Mouse (Mus musculus): ENCODE results near the gene 1810013L24Rik. TPM values are rescaled to one million over a fixed set of nuclear protein-coding genes. Genes with fewer than 3 reads are reported as not detected.

Gene 1810013L24Rik
- polyA plus RNA-seq, 1 experiment, result 46.6 TPM

- no peaks in the 10 kb centered on the region; the same call in 1 of the 2 replicates for H3K36me3 ChIP-seq (ENCODE audit: control insufficient read depth, insufficient read depth, low read length)
- TF ChIP-seq CTCF (IDR thresholded peaks at IDR 0.05; ENCODE audit: control insufficient read depth, insufficient read depth, insufficient replicate concordance, low read depth, low read length) (no peak), POLR2A (IDR thresholded peaks at IDR 0.05; ENCODE audit: control insufficient read depth, low read depth, low read length) (no peak)
Measured at GRCm38 (mm10) chr16:8837595-8837994, 7.7 kb downstream of the 1810013L24Rik start.

GRCm38 (mm10) chr16:8838921-8839320 lies 9.0 kb downstream of the 1810013L24Rik start:
- Histone ChIP-seq H3K27ac (ENCODE audit: control insufficient read depth, insufficient read depth, low read depth, low read length) (no peak overlapping the region), H3K27me3 (ENCODE audit: control insufficient read depth, insufficient read depth, low read length) (no peaks in the 10 kb centered on the region), H3K4me3 (ENCODE audit: control insufficient read depth, low read depth, low read length) (no peak overlapping the region), H3K4me1 (ENCODE audit: control insufficient read depth, insufficient read depth, low read length) (no peaks in the 10 kb centered on the region), H3K36me3 (ENCODE audit: control insufficient read depth, insufficient read depth, low read length) (peaks cover 1% of the 10 kb centered on the region)
- TF ChIP-seq POLR2A (IDR thresholded peaks at IDR 0.05; ENCODE audit: control insufficient read depth, low read depth, low read length), result no peak
- TF ChIP-seq CTCF (IDR thresholded peaks at IDR 0.05; ENCODE audit: control insufficient read depth, insufficient read depth, insufficient replicate concordance, low read depth, low read length), result no peak

More at GRCm38 (mm10) chr16:8837595-8837994, 7.7 kb downstream of the 1810013L24Rik start:
- Histone ChIP-seq H3K27me3 (ENCODE audit: control insufficient read depth, insufficient read depth, low read length) (no peaks in the 10 kb centered on the region), H3K4me3 (ENCODE audit: control insufficient read depth, low read depth, low read length) (no peak overlapping the region), H3K4me1 (ENCODE audit: control insufficient read depth, insufficient read depth, low read length) (no peaks in the 10 kb centered on the region; the same call in 1 of the 2 replicates), H3K27ac (ENCODE audit: control insufficient read depth, insufficient read depth, low read depth, low read length) (no peak overlapping the region)

GRCm38 (mm10) chr16:8840557-8840956 lies 10.7 kb downstream of the 1810013L24Rik start:
- no peak overlapping the region for H3K4me3 ChIP-seq (ENCODE audit: control insufficient read depth, low read depth, low read length)
- H3K27me3 ChIP-seq (ENCODE audit: control insufficient read depth, insufficient read depth, low read length), result no peaks in the 10 kb centered on the region
- TF ChIP-seq POLR2A (IDR thresholded peaks at IDR 0.05; ENCODE audit: control insufficient read depth, low read depth, low read length), result no peak
- no peak for TF ChIP-seq CTCF (IDR thresholded peaks at IDR 0.05; ENCODE audit: control insufficient read depth, insufficient read depth, insufficient replicate concordance, low read depth, low read length)
- no peaks in the 10 kb centered on the region for H3K4me1 ChIP-seq (ENCODE audit: control insufficient read depth, insufficient read depth, low read length)
- peaks cover 1% of the 10 kb centered on the region for H3K36me3 ChIP-seq (ENCODE audit: control insufficient read depth, insufficient read depth, low read length)
- H3K27ac ChIP-seq (ENCODE audit: control insufficient read depth, insufficient read depth, low read depth, low read length), result no peak overlapping the region

- Histone ChIP-seq H3K4me3 (ENCODE audit: control insufficient read depth, low read depth, low read length) (no peak overlapping the region), H3K27me3 (ENCODE audit: control insufficient read depth, insufficient read depth, low read length) (no peaks in the 10 kb centered on the region), H3K27ac (ENCODE audit: control insufficient read depth, insufficient read depth, low read depth, low read length) (no peak overlapping the region), H3K4me1 (ENCODE audit: control insufficient read depth, insufficient read depth, low read length) (no peaks in the 10 kb centered on the region; the same call in 1 of the 2 replicates), H3K36me3 (ENCODE audit: control insufficient read depth, insufficient read depth, low read length) (peaks cover 4% of the 10 kb centered on the region)
- TF ChIP-seq CTCF (IDR thresholded peaks at IDR 0.05; ENCODE audit: control insufficient read depth, insufficient read depth, insufficient replicate concordance, low read depth, low read length), result no peak
- no peak for TF ChIP-seq POLR2A (IDR thresholded peaks at IDR 0.05; ENCODE audit: control insufficient read depth, low read depth, low read length)
Measured at GRCm38 (mm10) chr16:8842962-8843361, 13.1 kb downstream of the 1810013L24Rik start.

GRCm38 (mm10) chr16:8843580-8844175 lies 13.8 kb downstream of the 1810013L24Rik start:
- no peaks in the 10 kb centered on the region for H3K27me3 ChIP-seq (ENCODE audit: control insufficient read depth, insufficient read depth, low read length)
- TF ChIP-seq CTCF (IDR thresholded peaks at IDR 0.05; ENCODE audit: control insufficient read depth, insufficient read depth, insufficient replicate concordance, low read depth, low read length), result no peak
- TF ChIP-seq POLR2A (IDR thresholded peaks at IDR 0.05; ENCODE audit: control insufficient read depth, low read depth, low read length), result no peak
- H3K4me3 ChIP-seq (ENCODE audit: control insufficient read depth, low read depth, low read length), result no peak overlapping the region
- H3K4me1 ChIP-seq (ENCODE audit: control insufficient read depth, insufficient read depth, low read length), result no peaks in the 10 kb centered on the region; the same call in 1 of the 2 replicates
- peaks cover 4% of the 10 kb centered on the region for H3K36me3 ChIP-seq (ENCODE audit: control insufficient read depth, insufficient read depth, low read length)
- H3K27ac ChIP-seq (ENCODE audit: control insufficient read depth, insufficient read depth, low read depth, low read length), result no peak overlapping the region

- no peak overlapping the region for H3K4me3 ChIP-seq (ENCODE audit: control insufficient read depth, low read depth, low read length)
- H3K27ac ChIP-seq (ENCODE audit: control insufficient read depth, insufficient read depth, low read depth, low read length), result no peak overlapping the region
- H3K27me3 ChIP-seq (ENCODE audit: control insufficient read depth, insufficient read depth, low read length), result no peaks in the 10 kb centered on the region
- no peaks in the 10 kb centered on the region; the same call in 1 of the 2 replicates for H3K4me1 ChIP-seq (ENCODE audit: control insufficient read depth, insufficient read depth, low read length)
- H3K36me3 ChIP-seq (ENCODE audit: control insufficient read depth, insufficient read depth, low read length), result peaks cover 4% of the 10 kb centered on the region
- no peak for TF ChIP-seq CTCF (IDR thresholded peaks at IDR 0.05; ENCODE audit: control insufficient read depth, insufficient read depth, insufficient replicate concordance, low read depth, low read length)
- no peak for TF ChIP-seq POLR2A (IDR thresholded peaks at IDR 0.05; ENCODE audit: control insufficient read depth, low read depth, low read length)
Measured at GRCm38 (mm10) chr16:8845986-8846385, 16.1 kb downstream of the 1810013L24Rik start.

- no peak for TF ChIP-seq CTCF (IDR thresholded peaks at IDR 0.05; ENCODE audit: control insufficient read depth, insufficient read depth, insufficient replicate concordance, low read depth, low read length)
- no peak for TF ChIP-seq POLR2A (IDR thresholded peaks at IDR 0.05; ENCODE audit: control insufficient read depth, low read depth, low read length)
- H3K4me1 ChIP-seq (ENCODE audit: control insufficient read depth, insufficient read depth, low read length), result no peaks in the 10 kb centered on the region; the same call in 1 of the 2 replicates
- no peaks in the 10 kb centered on the region for H3K27me3 ChIP-seq (ENCODE audit: control insufficient read depth, insufficient read depth, low read length)
- H3K27ac ChIP-seq (ENCODE audit: control insufficient read depth, insufficient read depth, low read depth, low read length), result no peak overlapping the region
- no peak overlapping the region for H3K4me3 ChIP-seq (ENCODE audit: control insufficient read depth, low read depth, low read length)
- H3K36me3 ChIP-seq (ENCODE audit: control insufficient read depth, insufficient read depth, low read length), result peaks cover 2% of the 10 kb centered on the region; the same call in 1 of the 2 replicates
Measured at GRCm38 (mm10) chr16:8848309-8849068, 18.6 kb downstream of the 1810013L24Rik start.

Data from testis, adult 2 months (tissue).